Mouse (Mus musculus) lung, postnatal 0 days (tissue): ENCODE results near the gene Fli1. TPM values are rescaled to one million over a fixed set of nuclear protein-coding genes. Genes with fewer than 3 reads are reported as not detected.

Source experiments
- ATAC-seq: fragments of 200-750 bp; cut with Nextera tagmentation; 2 replicates; pipeline ENCODE4 v1.8.0; 2017; ENCODE audit warnings: moderate library complexity
- DNase-seq: peaks from one replicate; pipeline ENCODE4 v3.0.0-alpha.2; 2016; ENCODE audit warnings: low spot score
- H3K27ac ChIP-seq: fragments of 300-500 bp; sonication (generic); 2 replicates; pipeline ENCODE4 v1.5.1; 2014; ENCODE audit warnings: antibody characterized with exemption, mild to moderate bottlenecking, low read length, mixed read lengths
- H3K27me3 ChIP-seq: fragments of 300-500 bp; sonication (generic); replicated peaks from 2 replicates; pipeline ENCODE4 v1.6.1; 2014; ENCODE audit warnings: low read length, mixed read lengths; ENCODE audit not compliant: insufficient read depth
- H3K36me3 ChIP-seq: fragments of 300-500 bp; sonication (generic); 2 replicates; pipeline ENCODE4 v1.6.1; 2014; ENCODE audit warnings: low read length, mixed read lengths; ENCODE audit not compliant: insufficient read depth
- H3K4me1 ChIP-seq: fragments of 300-500 bp; sonication (generic); 2 replicates; pipeline ENCODE4 v1.6.1; 2014; ENCODE audit warnings: antibody characterized with exemption, low read depth, low read length, mixed read lengths; ENCODE audit not compliant: insufficient read depth
- H3K4me2 ChIP-seq: fragments of 300-500 bp; sonication (generic); replicated peaks from 2 replicates; pipeline ENCODE4 v1.6.1; 2014; ENCODE audit warnings: low read depth, mild to moderate bottlenecking, low read length, moderate library complexity, mixed read lengths
- H3K4me3 ChIP-seq: fragments of 300-500 bp; sonication (generic); 2 replicates; pipeline ENCODE4 v1.5.1; 2014; ENCODE audit warnings: low read depth, low read length
- H3K9ac ChIP-seq: fragments of 300-500 bp; sonication (generic); replicated peaks from 2 replicates; pipeline ENCODE4 v1.6.1; 2014; ENCODE audit warnings: low read depth, mild to moderate bottlenecking
- H3K9me3 ChIP-seq: fragments of 300-500 bp; sonication (generic); 2 replicates; pipeline ENCODE4 v1.6.1; 2016; ENCODE audit warnings: low read length, mixed read lengths
- CTCF ChIP-seq: IDR thresholded peaks from 2 replicates; pipeline ENCODE4 v1.5.1; 2016; ENCODE audit warnings: antibody characterized with exemption, mild to moderate bottlenecking
- EP300 ChIP-seq: IDR thresholded peaks from 2 replicates; pipeline ENCODE4 v1.6.1; 2016; ENCODE audit warnings: antibody characterized with exemption, mild to moderate bottlenecking, control low read depth
- WGBS: fragments of 180-500 bp; shearing (Covaris S2); extraction: QIAGEN DNeasy Blood & Tissue Kit; methylation state at CpG from one replicate; pipeline ENCODE4 v1.1.7; 2014; 5-methylcytosine and 5-hydroxymethylcytosine counted together
- polyA plus RNA-seq: library from polyadenylated mRNA; unstranded; fragments of >200 nt; fragmentation: Nextera tagmentation; extraction: Ambion mirVana; gene quantifications from 2 replicates; pipeline ENCODE4 v1.2.1, GENCODE M21; 2015

Fli1 gene
- polyA plus RNA-seq, 1 experiment from 2014 or later = 21.1 TPM

DNA sequence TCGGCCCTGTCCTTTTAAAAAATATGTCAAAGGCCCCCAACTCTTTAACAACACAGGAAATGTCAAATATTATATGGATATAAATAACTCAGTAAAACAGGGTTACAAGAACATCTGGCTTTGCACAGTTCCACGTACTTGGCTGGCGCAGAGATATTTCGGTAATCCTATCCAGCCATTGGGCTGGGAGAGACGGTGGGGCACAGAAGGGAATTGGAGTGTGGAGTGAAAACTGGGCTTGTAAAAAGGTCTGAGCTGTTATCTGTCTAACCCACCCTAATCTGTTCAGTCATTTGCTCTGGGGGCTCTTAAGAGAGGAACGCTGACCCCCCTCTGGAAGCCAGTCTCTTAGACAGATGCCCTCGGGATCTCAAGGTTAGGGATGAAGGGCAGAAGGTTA, 24.9 kb upstream of the Fli1 start:
- Histone ChIP-seq H3K36me3 (no peaks in the 10 kb centered on the region), H3K4me2 (no peak overlapping the region), H3K4me3 (no peak overlapping the region), H3K4me1 (peaks cover 4% of the 10 kb centered on the region; the same call in 1 of the 2 replicates), H3K27ac (no peak overlapping the region), H3K27me3 (no peaks in the 10 kb centered on the region), H3K9me3 (no peaks in the 10 kb centered on the region), H3K9ac (no peak overlapping the region)
- DNase-seq (no peak), ATAC-seq (no peak)
- TF ChIP-seq EP300 = no peak
- no peak for TF ChIP-seq CTCF
- 38% methylated on average over 7 of the region's 7 CpGs for WGBS

DNA sequence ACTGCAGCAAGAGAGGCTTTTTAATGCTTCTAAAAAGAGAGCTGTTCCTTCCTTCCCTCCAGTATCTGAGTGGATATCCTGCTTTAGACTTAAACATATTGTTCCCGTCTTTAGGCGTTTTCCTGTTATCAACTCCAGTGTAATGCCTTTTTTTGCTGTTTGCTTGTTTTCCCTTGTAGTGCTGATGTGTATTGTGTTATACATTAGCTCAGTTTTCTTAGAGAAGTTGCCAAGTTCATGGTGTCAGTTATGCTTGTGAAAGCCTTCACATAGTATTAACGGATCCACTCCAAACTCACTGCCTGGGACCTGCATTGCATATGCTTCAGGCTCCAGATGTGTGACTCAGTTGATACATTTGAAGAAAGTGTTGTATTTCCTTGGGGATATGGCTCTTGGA, 22.6 kb upstream of the Fli1 start:
- no peak overlapping the region for H3K4me2 ChIP-seq
- no peaks in the 10 kb centered on the region for H3K9me3 ChIP-seq
- no peak overlapping the region for H3K27ac ChIP-seq
- H3K4me3 ChIP-seq = no peak overlapping the region
- no peak overlapping the region for H3K9ac ChIP-seq
- TF ChIP-seq EP300 = no peak
- no peak for TF ChIP-seq CTCF
- H3K27me3 ChIP-seq = no peaks in the 10 kb centered on the region
- H3K4me1 ChIP-seq = peaks cover 4% of the 10 kb centered on the region; the same call in 1 of the 2 replicates
- DNase-seq = peak; percentile 28
- 44% methylated on average over 3 of the region's 3 CpGs for WGBS
- no peak for ATAC-seq
- H3K36me3 ChIP-seq = no peaks in the 10 kb centered on the region

DNA sequence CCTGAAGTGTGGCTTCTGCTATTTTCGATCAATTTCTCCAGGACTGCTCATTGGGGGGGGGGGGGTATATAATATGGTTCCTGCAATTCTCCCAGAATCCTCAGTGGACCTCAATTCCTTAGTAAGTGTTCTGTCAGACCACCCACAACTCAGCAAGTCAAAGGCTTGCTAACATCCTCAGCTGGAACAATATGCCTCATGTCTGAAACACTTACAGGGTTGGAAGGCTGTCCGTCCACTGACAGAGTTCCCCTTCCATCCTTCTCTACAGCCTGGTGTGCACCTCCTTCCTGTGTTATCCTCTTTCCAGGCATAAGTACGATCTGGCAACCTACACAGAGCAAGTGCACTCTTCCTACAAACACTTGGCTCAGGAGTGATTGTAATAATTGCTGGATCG, 20.2 kb upstream of the Fli1 start:
- DNase-seq (peak; percentile 13), ATAC-seq (peak; percentile 12; the same call in 1 of the 2 replicates)
- no peak overlapping the region for H3K4me3 ChIP-seq
- peaks cover 3% of the 10 kb centered on the region; the same call in 1 of the 2 replicates for H3K4me1 ChIP-seq
- TF ChIP-seq EP300 (no peak), CTCF (no peak)
- 39% methylated on average over 4 of the region's 4 CpGs for WGBS
- H3K9ac ChIP-seq = no peak overlapping the region
- no peaks in the 10 kb centered on the region for H3K9me3 ChIP-seq
- peak overlapping the region; percentile 25; the same call in 1 of the 2 replicates for H3K4me2 ChIP-seq
- H3K27ac ChIP-seq = no peak overlapping the region
- H3K27me3 ChIP-seq = no peaks in the 10 kb centered on the region
- no peaks in the 10 kb centered on the region for H3K36me3 ChIP-seq

DNA sequence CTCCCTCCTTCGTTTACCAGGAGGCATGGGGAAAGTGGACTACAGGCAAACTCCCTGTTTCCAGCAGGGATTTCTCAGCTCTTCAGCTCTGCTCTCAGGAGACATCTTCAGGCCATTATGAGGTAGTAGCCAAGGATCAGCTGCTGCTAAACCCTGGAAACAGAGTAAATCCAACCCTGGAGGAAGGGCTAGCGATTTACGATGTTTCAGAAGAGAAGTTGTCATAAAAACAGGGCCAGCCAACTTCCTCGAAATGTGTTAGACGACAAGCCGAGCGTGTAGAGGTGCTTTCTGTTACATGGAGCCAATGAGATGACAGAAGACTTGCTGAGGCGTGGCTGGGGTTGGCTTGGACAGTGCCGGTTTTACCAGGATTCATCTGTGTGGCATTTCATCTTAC, 19.7 kb upstream of the Fli1 start:
- Histone ChIP-seq H3K9ac (no peak overlapping the region), H3K36me3 (no peaks in the 10 kb centered on the region), H3K4me3 (no peak overlapping the region), H3K4me2 (peak overlapping the region; percentile 25; the same call in 1 of the 2 replicates), H3K9me3 (no peaks in the 10 kb centered on the region), H3K27ac (no peak overlapping the region), H3K27me3 (no peaks in the 10 kb centered on the region), H3K4me1 (no peaks in the 10 kb centered on the region)
- TF ChIP-seq CTCF (peak; percentile 79), EP300 (no peak)
- DNase-seq = peak; percentile 82
- peak; percentile 76 for ATAC-seq
- 22% methylated on average over 9 of the region's 9 CpGs for WGBS

DNA sequence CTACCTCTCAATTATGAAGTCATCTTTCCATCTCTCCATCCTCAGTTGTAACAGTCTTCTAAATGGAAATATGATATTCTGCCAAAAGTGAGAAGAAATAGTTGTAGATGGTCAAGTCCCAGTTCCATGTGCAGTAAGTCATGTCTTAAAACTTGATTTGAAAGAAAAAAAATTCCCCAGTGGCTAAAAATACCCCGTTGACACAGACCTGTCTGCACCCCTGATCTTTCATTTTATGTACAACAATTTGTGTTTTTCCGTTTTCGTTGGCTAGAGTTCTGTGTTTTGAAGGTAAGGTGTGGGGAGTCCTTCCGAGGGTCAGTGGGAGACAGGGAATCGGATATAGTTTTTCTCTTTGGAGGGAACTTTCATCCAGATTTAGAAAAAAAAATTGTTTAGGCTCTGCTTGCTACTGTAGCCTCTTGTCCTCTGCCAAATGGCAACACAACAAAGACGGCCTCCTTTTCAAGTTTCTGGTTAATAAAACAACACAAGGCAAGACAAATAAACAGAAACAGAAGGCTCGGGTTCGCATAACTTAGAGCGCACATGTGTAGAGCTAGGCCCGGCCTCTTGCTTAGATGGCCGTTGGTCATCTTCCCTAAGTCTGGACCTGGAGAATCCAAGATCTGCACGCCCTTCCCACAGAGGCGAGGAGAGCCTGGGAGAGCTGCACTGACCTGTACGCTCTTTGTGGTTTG, 18.7 kb upstream of the Fli1 start:
- H3K4me1 ChIP-seq = no peaks in the 10 kb centered on the region
- H3K36me3 ChIP-seq = no peaks in the 10 kb centered on the region
- H3K27me3 ChIP-seq = no peaks in the 10 kb centered on the region
- H3K9me3 ChIP-seq = no peaks in the 10 kb centered on the region
- 75% methylated on average over 14 of the region's 14 CpGs for WGBS
- ATAC-seq (0 out of 2 replicates have a peak, but pooled peaks have one; percentile 21), DNase-seq (no peak)
- no peak overlapping the region for H3K9ac ChIP-seq
- H3K4me2 ChIP-seq = no peak overlapping the region
- no peak overlapping the region for H3K4me3 ChIP-seq
- TF ChIP-seq EP300 (no peak), CTCF (no peak)
- no peak overlapping the region for H3K27ac ChIP-seq

DNA sequence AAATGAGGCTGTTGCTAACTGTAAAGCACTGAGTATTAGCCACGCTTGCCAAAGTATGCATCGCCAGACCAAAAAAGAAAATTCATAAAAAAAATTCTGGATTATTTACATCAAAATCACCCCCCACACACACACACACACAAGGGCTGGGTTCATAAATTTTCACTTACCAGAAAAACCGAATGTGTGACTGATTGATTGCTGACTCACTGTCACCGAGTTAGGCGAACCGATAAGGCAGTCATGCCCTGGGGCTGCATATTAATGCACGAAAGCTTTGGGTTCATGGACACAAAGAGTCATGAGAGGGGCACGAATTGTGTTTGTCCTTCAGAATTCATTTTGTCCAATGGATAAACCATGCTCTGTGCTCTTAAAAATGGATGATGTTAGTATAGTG, 17.2 kb upstream of the Fli1 start:
- Histone ChIP-seq H3K9ac (no peak overlapping the region), H3K27ac (no peak overlapping the region), H3K9me3 (no peaks in the 10 kb centered on the region), H3K4me1 (no peaks in the 10 kb centered on the region), H3K27me3 (no peaks in the 10 kb centered on the region), H3K4me3 (no peak overlapping the region), H3K36me3 (no peaks in the 10 kb centered on the region), H3K4me2 (no peak overlapping the region)
- 63% methylated on average over 8 of the region's 8 CpGs for WGBS
- ATAC-seq = no peak
- DNase-seq = no peak
- no peak for TF ChIP-seq CTCF
- TF ChIP-seq EP300 = no peak

DNA sequence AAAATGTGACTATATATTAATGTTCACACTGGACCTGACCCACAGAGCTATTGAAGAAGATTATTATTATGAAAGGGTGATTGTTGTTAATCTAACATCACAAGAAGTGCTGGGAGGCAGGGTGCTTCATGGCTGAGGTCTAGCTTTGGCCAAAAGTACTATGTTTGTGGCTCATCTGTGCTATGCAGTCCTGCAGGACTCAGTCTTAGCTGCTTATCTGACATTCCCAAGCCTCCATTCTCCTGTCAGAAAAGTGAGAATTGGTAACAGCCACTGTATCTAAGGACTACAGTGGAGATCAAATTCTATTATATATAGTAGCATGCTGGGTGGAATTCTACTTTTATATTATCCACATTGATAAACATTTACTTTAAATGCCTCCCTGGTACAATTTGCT, 16.8 kb upstream of the Fli1 start:
- H3K27ac ChIP-seq = no peak overlapping the region
- no peak for DNase-seq
- no peak for TF ChIP-seq CTCF
- no peak for TF ChIP-seq EP300
- ATAC-seq = no peak
- no peak overlapping the region for H3K9ac ChIP-seq
- H3K4me1 ChIP-seq = no peaks in the 10 kb centered on the region
- no peak overlapping the region for H3K4me2 ChIP-seq
- H3K36me3 ChIP-seq = no peaks in the 10 kb centered on the region
- H3K4me3 ChIP-seq = no peak overlapping the region
- H3K9me3 ChIP-seq = no peaks in the 10 kb centered on the region
- H3K27me3 ChIP-seq = no peaks in the 10 kb centered on the region
